Mouse (Mus musculus) neural tube, embryonic 11.5 days (tissue): ENCODE measurements around the gene Stn1. TPM values are rescaled to one million over a fixed set of nuclear protein-coding genes. Genes with fewer than 3 reads are reported as not detected.

Source experiments
- ATAC-seq: fragments of 200-750 bp; cut with Nextera tagmentation; 2 replicates; pipeline ENCODE4 v1.8.0; 2017; ENCODE audit warnings: moderate number of reproducible peaks, mild to moderate bottlenecking, moderate TSS enrichment, moderate library complexity; ENCODE audit not compliant: insufficient read depth, low FRiP score, low TSS enrichment
- DNase-seq: peaks from one replicate; pipeline ENCODE4 v3.0.0-alpha.2; 2015; ENCODE audit warnings: low spot score
- H3K27ac ChIP-seq: fragments of 300-500 bp; sonication (generic); 2 replicates; pipeline ENCODE4 v1.5.1; 2014; ENCODE audit warnings: low read depth, mild to moderate bottlenecking, low read length
- H3K27me3 ChIP-seq: fragments of 300-500 bp; sonication (generic); 2 replicates; pipeline ENCODE4 v1.6.1; 2014; ENCODE audit warnings: mild to moderate bottlenecking, low read length, mixed read lengths; ENCODE audit not compliant: control insufficient read depth, insufficient read depth
- H3K36me3 ChIP-seq: fragments of 300-500 bp; sonication (generic); 2 replicates; pipeline ENCODE4 v1.6.1; 2014; ENCODE audit warnings: mild to moderate bottlenecking, low read length, moderate library complexity, mixed read lengths; ENCODE audit not compliant: control insufficient read depth, insufficient read depth
- H3K4me1 ChIP-seq: fragments of 300-500 bp; sonication (generic); 2 replicates; pipeline ENCODE4 v1.6.1; 2014; ENCODE audit warnings: low read length, mixed read lengths; ENCODE audit not compliant: control insufficient read depth, insufficient read depth
- H3K4me2 ChIP-seq: fragments of 300-500 bp; sonication (generic); 2 replicates; pipeline ENCODE4 v1.6.1; 2014; ENCODE audit warnings: low read depth, mild to moderate bottlenecking, moderate library complexity
- H3K4me3 ChIP-seq: fragments of 300-500 bp; sonication (generic); 2 replicates; pipeline ENCODE4 v1.5.1; 2014; ENCODE audit warnings: low read depth, low read length
- H3K9ac ChIP-seq: fragments of 300-500 bp; sonication (generic); 2 replicates; pipeline ENCODE4 v1.6.1; 2014; ENCODE audit warnings: mild to moderate bottlenecking, low read length
- H3K9me3 ChIP-seq: fragments of 300-500 bp; sonication (generic); 2 replicates; pipeline ENCODE4 v1.6.1; 2016; ENCODE audit warnings: low read length; ENCODE audit not compliant: control insufficient read depth
- WGBS: fragments of 180-500 bp; shearing (Covaris S2); extraction: QIAGEN DNeasy Blood & Tissue Kit; methylation state at CpG from one replicate; pipeline ENCODE4 v1.1.7; 2014; 5-methylcytosine and 5-hydroxymethylcytosine counted together
- polyA plus RNA-seq: library from polyadenylated mRNA; unstranded; fragments of >200 nt; fragmentation: Nextera tagmentation; extraction: Ambion mirVana; gene quantifications from 2 replicates; pipeline ENCODE4 v1.2.1, GENCODE M21; 2014

The Stn1 gene
- polyA plus RNA-seq, 1 experiment from 2014 or later = 56.7 TPM

- no peak overlapping the region for H3K4me2 ChIP-seq
- H3K9ac ChIP-seq = no peak overlapping the region
- ATAC-seq (no peak), DNase-seq (no peak)
- no peak overlapping the region for H3K27ac ChIP-seq
- H3K36me3 ChIP-seq = no peaks in the 10 kb centered on the region
- no peaks in the 10 kb centered on the region for H3K9me3 ChIP-seq
- H3K4me3 ChIP-seq = no peak overlapping the region
- 74% methylated on average over 17 of the region's 17 CpGs for WGBS
- no peaks in the 10 kb centered on the region for H3K27me3 ChIP-seq
- H3K4me1 ChIP-seq = peaks cover 8% of the 10 kb centered on the region; the same call in 1 of the 2 replicates
Measured at GRCm38 (mm10) chr19:47458504-47459161, 78.7 kb downstream of the Stn1 start.

GRCm38 (mm10) chr19:47457711-47458503 lies 79.4 kb downstream of the Stn1 start:
- no peak overlapping the region for H3K4me2 ChIP-seq
- no peaks in the 10 kb centered on the region for H3K9me3 ChIP-seq
- no peak overlapping the region for H3K9ac ChIP-seq
- no peaks in the 10 kb centered on the region for H3K27me3 ChIP-seq
- no peak overlapping the region for H3K27ac ChIP-seq
- no peak overlapping the region for H3K4me3 ChIP-seq
- H3K4me1 ChIP-seq = peaks cover 6% of the 10 kb centered on the region; the same call in 1 of the 2 replicates
- no peaks in the 10 kb centered on the region for H3K36me3 ChIP-seq
- 64% methylated on average over 13 of the region's 13 CpGs for WGBS
- no peak for ATAC-seq
- no peak for DNase-seq

GRCm38 (mm10) chr19:47456021-47456420 lies 81.3 kb downstream of the Stn1 start:
- H3K36me3 ChIP-seq = no peaks in the 10 kb centered on the region
- no peaks in the 10 kb centered on the region for H3K27me3 ChIP-seq
- no peak overlapping the region for H3K9ac ChIP-seq
- H3K9me3 ChIP-seq = no peaks in the 10 kb centered on the region
- H3K4me2 ChIP-seq = no peak overlapping the region
- DNase-seq (no peak), ATAC-seq (no peak)
- H3K4me1 ChIP-seq = peaks cover 9% of the 10 kb centered on the region
- WGBS = 69% methylated on average over 6 of the region's 6 CpGs
- no peak overlapping the region for H3K4me3 ChIP-seq
- H3K27ac ChIP-seq = no peak overlapping the region

GRCm38 (mm10) chr19:47455001-47455755 lies 82.1 kb downstream of the Stn1 start:
- DNase-seq (no peak), ATAC-seq (no peak)
- H3K4me2 ChIP-seq = no peak overlapping the region
- no peak overlapping the region for H3K9ac ChIP-seq
- H3K27me3 ChIP-seq = no peaks in the 10 kb centered on the region
- H3K27ac ChIP-seq = no peak overlapping the region
- no peaks in the 10 kb centered on the region for H3K36me3 ChIP-seq
- H3K9me3 ChIP-seq = no peaks in the 10 kb centered on the region
- peaks cover 17% of the 10 kb centered on the region for H3K4me1 ChIP-seq
- no peak overlapping the region for H3K4me3 ChIP-seq
- WGBS = 78% methylated on average over 15 of the region's 15 CpGs

- Histone ChIP-seq H3K4me1 (peaks cover 17% of the 10 kb centered on the region), H3K27me3 (no peaks in the 10 kb centered on the region), H3K36me3 (no peaks in the 10 kb centered on the region), H3K4me3 (no peak overlapping the region), H3K4me2 (no peak overlapping the region), H3K9ac (no peak overlapping the region), H3K27ac (no peak overlapping the region), H3K9me3 (no peaks in the 10 kb centered on the region)
- WGBS = 74% methylated on average over 11 of the region's 11 CpGs
- no peak for ATAC-seq
- DNase-seq = no peak
Measured at GRCm38 (mm10) chr19:47454167-47455000, 82.9 kb downstream of the Stn1 start.

GRCm38 (mm10) chr19:47453352-47453751 lies 84.0 kb downstream of the Stn1 start:
- Histone ChIP-seq H3K36me3 (no peaks in the 10 kb centered on the region), H3K4me3 (no peak overlapping the region), H3K4me2 (no peak overlapping the region), H3K27ac (no peak overlapping the region), H3K27me3 (no peaks in the 10 kb centered on the region), H3K4me1 (peaks cover 20% of the 10 kb centered on the region), H3K9ac (no peak overlapping the region), H3K9me3 (no peaks in the 10 kb centered on the region)
- 84% methylated on average over 7 of the region's 7 CpGs for WGBS
- ATAC-seq (no peak), DNase-seq (no peak)

GRCm38 (mm10) chr19:47452682-47453081 lies 84.6 kb downstream of the Stn1 start:
- H3K9ac ChIP-seq = no peak overlapping the region
- H3K36me3 ChIP-seq = no peaks in the 10 kb centered on the region
- ATAC-seq (no peak), DNase-seq (no peak)
- H3K4me2 ChIP-seq = no peak overlapping the region
- H3K9me3 ChIP-seq = no peaks in the 10 kb centered on the region
- no peak overlapping the region for H3K27ac ChIP-seq
- peaks cover 20% of the 10 kb centered on the region for H3K4me1 ChIP-seq
- no peak overlapping the region for H3K4me3 ChIP-seq
- WGBS = 89% methylated on average over 10 of the region's 10 CpGs
- no peaks in the 10 kb centered on the region for H3K27me3 ChIP-seq

GRCm38 (mm10) chr19:47452211-47452610 lies 85.1 kb downstream of the Stn1 start:
- Histone ChIP-seq H3K4me3 (no peak overlapping the region), H3K36me3 (no peaks in the 10 kb centered on the region), H3K4me1 (peaks cover 19% of the 10 kb centered on the region), H3K27ac (no peak overlapping the region), H3K9ac (no peak overlapping the region), H3K4me2 (no peak overlapping the region), H3K9me3 (no peaks in the 10 kb centered on the region), H3K27me3 (no peaks in the 10 kb centered on the region)
- 90% methylated on average over 7 of the region's 7 CpGs for WGBS
- ATAC-seq = no peak
- DNase-seq = no peak
